Mouse (Mus musculus) CH12.LX (cell line): ENCODE measurements around the gene Tead2. TPM values are rescaled to one million over a fixed set of nuclear protein-coding genes. Genes with fewer than 3 reads are reported as not detected.

Experiments used
- DNase-seq: peaks from one replicate; pipeline ENCODE4 v3.0.0-alpha.2; 2013; ENCODE audit errors: extremely low read depth
- H3K27ac ChIP-seq: 2 replicates; pipeline ENCODE4 v1.5.1; 2012; ENCODE audit warnings: low read depth, mild to moderate bottlenecking, control low read depth, moderate library complexity; ENCODE audit not compliant: insufficient read depth
- H3K27me3 ChIP-seq: replicated peaks from 2 replicates; pipeline ENCODE3; 2012; ENCODE audit warnings: inconsistent platforms
- H3K36me3 ChIP-seq, 2 experiments: replicated peaks in 1 of 2; 2 replicates each; pipeline versions ENCODE3 to v1.6.1; 2012; ENCODE audit warnings: inconsistent platforms in 1 of 2, low read length in 1 of 2, mild to moderate bottlenecking in 1 of 2, mixed read lengths in 1 of 2, moderate library complexity in 1 of 2; ENCODE audit not compliant: control insufficient read depth in 1 of 2, insufficient read depth in 1 of 2
- H3K4me1 ChIP-seq, 2 experiments: 2 replicates each; pipeline ENCODE4 v1.6.1; 2012; ENCODE audit warnings: inconsistent platforms in 1 of 2, moderate library complexity in 1 of 2; ENCODE audit not compliant: insufficient read depth in 2 of 2, control insufficient read depth in 1 of 2
- H3K4me2 ChIP-seq: 2 replicates; pipeline ENCODE4 v1.6.1; 2012; ENCODE audit warnings: low read depth, mild to moderate bottlenecking, control low read depth; ENCODE audit not compliant: poor library complexity, insufficient read depth, severe bottlenecking
- H3K4me3 ChIP-seq, 3 experiments: fragments of 150-350 bp in 1 of 3; sonication (generic) in 1 of 3; replicated peaks in 1 of 3; 2 replicates each; pipeline versions ENCODE3 to v1.5.1; 2011 to 2012; ENCODE audit warnings: low read depth in 2 of 3, low read length in 2 of 3, mild to moderate bottlenecking in 2 of 3, moderate library complexity in 2 of 3, control low read depth in 1 of 3, improper control_type of control experiment in 1 of 3, inconsistent platforms in 1 of 3, mixed read lengths in 1 of 3; ENCODE audit not compliant: poor library complexity in 1 of 3
- H3K79me2 ChIP-seq: replicated peaks from 2 replicates; pipeline ENCODE4 v1.6.1; 2012; ENCODE audit warnings: mild to moderate bottlenecking, moderate library complexity; ENCODE audit not compliant: control insufficient read depth, poor library complexity, insufficient read depth, severe bottlenecking; ENCODE audit errors: extremely low read depth
- H3K9ac ChIP-seq: 2 replicates; pipeline ENCODE4 v1.6.1; 2012; ENCODE audit warnings: low read depth, mild to moderate bottlenecking, control low read depth, moderate library complexity; ENCODE audit not compliant: insufficient read depth
- H3K9me3 ChIP-seq: replicated peaks from 2 replicates; pipeline ENCODE3; 2012; ENCODE audit warnings: low read length, inconsistent platforms, mixed read lengths
- CHD1 ChIP-seq: IDR thresholded peaks from 2 replicates; pipeline ENCODE4 v1.6.1; 2012; ENCODE audit warnings: low read depth, low read length, improper control_type of control experiment, inconsistent platforms
- E2F4 ChIP-seq: IDR thresholded peaks from 2 replicates; pipeline ENCODE4 v1.6.1; 2011; ENCODE audit warnings: low read depth, low read length, improper control_type of control experiment; ENCODE audit not compliant: insufficient replicate concordance
- ELF1 ChIP-seq: IDR thresholded peaks from 2 replicates; pipeline ENCODE4 v1.6.1; 2014; ENCODE audit warnings: low read depth, mild to moderate bottlenecking, inconsistent platforms, low read length, improper control_type of control experiment
- GABPA ChIP-seq: IDR thresholded peaks from 2 replicates; pipeline ENCODE4 v1.6.1; 2012; ENCODE audit warnings: low read depth, low read length, improper control_type of control experiment, inconsistent platforms; ENCODE audit not compliant: insufficient replicate concordance
- HCFC1 ChIP-seq: IDR thresholded peaks from 2 replicates; pipeline ENCODE4 v1.6.1; 2012; ENCODE audit warnings: low read depth, mild to moderate bottlenecking, inconsistent platforms, low read length, improper control_type of control experiment
- JUN ChIP-seq: IDR thresholded peaks from 2 replicates; pipeline ENCODE4 v1.6.1; 2011; ENCODE audit warnings: low read depth, mild to moderate bottlenecking, low read length, improper control_type of control experiment, moderate library complexity; ENCODE audit not compliant: insufficient read depth
- JUND ChIP-seq: conservative IDR thresholded peaks from 2 replicates; pipeline ENCODE4 v1.6.1; 2011; ENCODE audit warnings: low read depth, low read length, improper control_type of control experiment
- MAFK ChIP-seq: IDR thresholded peaks from 2 replicates; pipeline ENCODE4 v1.6.1; 2011; ENCODE audit warnings: low read length, improper control_type of control experiment; ENCODE audit not compliant: insufficient replicate concordance
- MEF2A ChIP-seq: IDR thresholded peaks from 2 replicates; pipeline ENCODE4 v1.6.1; 2014; ENCODE audit warnings: low read depth, mild to moderate bottlenecking, inconsistent platforms, low read length, improper control_type of control experiment, borderline replicate concordance
- MXI1 ChIP-seq: IDR thresholded peaks from 2 replicates; pipeline ENCODE4 v1.6.1; 2011; ENCODE audit warnings: mild to moderate bottlenecking, low read depth, low read length, improper control_type of control experiment
- MYC ChIP-seq: IDR thresholded peaks from 2 replicates; pipeline ENCODE4 v1.6.1; 2011; ENCODE audit warnings: low read depth, mild to moderate bottlenecking, improper control_type of control experiment, low read length
- PAX5 ChIP-seq: IDR thresholded peaks from 2 replicates; pipeline ENCODE4 v1.6.1; 2012; ENCODE audit warnings: low read length, inconsistent platforms, mixed read lengths
- POLR2AphosphoS2 ChIP-seq: IDR thresholded peaks from 2 replicates; pipeline ENCODE4 v1.6.1; 2011; ENCODE audit warnings: low read depth, low read length, improper control_type of control experiment
- RAD21 ChIP-seq: IDR thresholded peaks from 2 replicates; pipeline ENCODE4 v1.6.1; 2011; ENCODE audit warnings: low read depth, mild to moderate bottlenecking, low read length, improper control_type of control experiment, moderate library complexity
- RCOR1 ChIP-seq: conservative IDR thresholded peaks from 2 replicates; pipeline ENCODE4 v1.6.1; 2012; ENCODE audit warnings: low read depth, mild to moderate bottlenecking, inconsistent platforms, low read length, improper control_type of control experiment
- SIN3A ChIP-seq: IDR thresholded peaks from 2 replicates; pipeline ENCODE4 v1.6.1; 2012; ENCODE audit warnings: low read length, improper control_type of control experiment, inconsistent platforms
- SMC3 ChIP-seq: IDR thresholded peaks from 2 replicates; pipeline ENCODE4 v1.6.1; 2011; ENCODE audit warnings: low read depth, low read length, improper control_type of control experiment
- UBTF ChIP-seq: IDR thresholded peaks from 2 replicates; pipeline ENCODE4 v1.6.1; 2012; ENCODE audit warnings: low read depth, mild to moderate bottlenecking, inconsistent platforms, low read length, improper control_type of control experiment, moderate library complexity
- ZMIZ1 ChIP-seq: IDR thresholded peaks from 2 replicates; pipeline ENCODE4 v1.6.1; 2012; ENCODE audit warnings: low read depth, mild to moderate bottlenecking, inconsistent platforms, low read length, improper control_type of control experiment
- dilution Hi-C: fragments of 300-500 bp; cut with MboI; formaldehyde crosslinking; loops from 2 replicates; pipeline ENCODE4 v1.14.3; 2020; ENCODE audit warnings: low sequenced_read_pairs; ENCODE audit not compliant: extremely low pct_unique_long_range_greater_than_20kb, extremely low pct_ligation_motif_present
- in situ Hi-C: fragments of 300-500 bp; cut with MboI; formaldehyde crosslinking; loops from 3 replicates; pipeline ENCODE4 v1.14.3; 2019; ENCODE audit warnings: low sequenced_read_pairs, low pct_ligation_motif_present, low pct_unique_long_range_greater_than_20kb, mixed read lengths
- polyA plus RNA-seq: library from polyadenylated mRNA; unstranded; fragments of >175 nt; gene quantifications from 2 replicates; pipeline ENCODE4 v1.2.1, GENCODE M21; 2012; ENCODE audit warnings: low read depth; ENCODE audit not compliant: insufficient read length
- total RNA-seq, 2 experiments: library from RNA; depleted of rRNA; stranded (reverse); fragments of 300-350 nt in 1 of 2; fragments of >200 nt in 1 of 2; gene quantifications; 2 replicates each; pipeline ENCODE4 v1.2.3; 2012 to 2014

Gene Tead2
- total and polyA plus RNA-seq, 3 experiments, result 0.31 to 2.5 (median 0.38) TPM

GRCm38 (mm10) chr7:45180896-45181477 is 34.6 kb upstream of the Tead2 start, which contains the start of gene Pth2:
Gene Pth2, plus strand, starts transcription at chr7:45180995.
- Histone ChIP-seq H3K27me3 (peaks cover 95% of the 10 kb centered on the region), H3K36me3 (no peaks in the 10 kb centered on the region), H3K27ac (no peak within 1 kb of the TSS), H3K4me3 (no peak within 1 kb of the TSS), H3K79me2 (no peaks in the 10 kb centered on the region), H3K9me3 (peaks cover 2% of the 10 kb centered on the region), H3K4me2 (0 out of 2 replicates have a peak within 1 kb of the TSS, but pooled peaks have one; percentile 56), H3K4me1 (peaks cover 0 to 9% of the 10 kb centered on the region in 2 experiments; a peak in 2 of 4 replicates), H3K9ac (no peak within 1 kb of the TSS)
- in situ Hi-C loops (no loop called here), dilution Hi-C loops (no loop called here)
- TF ChIP-seq MEF2A, result no peak
- TF ChIP-seq PAX5, result no peak
- TF ChIP-seq MYC, result no peak
- TF ChIP-seq POLR2AphosphoS2, result no peak
- TF ChIP-seq E2F4, result no peak
- TF ChIP-seq HCFC1, result no peak
- TF ChIP-seq GABPA, result no peak
- no peak for TF ChIP-seq MAFK
- no peak for DNase-seq

DNA sequence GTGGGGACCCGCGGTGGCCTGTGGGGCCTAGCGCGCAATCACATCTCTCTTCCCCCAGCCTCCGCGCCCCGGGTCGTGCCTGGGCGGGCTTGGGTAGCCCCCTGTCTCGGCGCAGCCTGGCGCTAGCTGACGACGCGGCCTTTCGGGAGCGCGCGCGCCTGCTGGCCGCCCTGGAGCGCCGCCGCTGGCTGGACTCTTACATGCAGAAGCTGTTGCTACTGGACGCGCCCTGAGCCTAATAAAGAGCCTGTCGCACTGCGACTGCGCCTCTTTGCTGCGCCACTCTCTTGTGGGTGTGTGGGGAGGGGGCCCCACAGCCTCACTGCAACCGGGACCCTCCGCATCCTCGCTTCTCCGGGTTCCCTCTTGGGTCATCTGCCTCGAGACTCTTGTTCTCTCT is 34.0 kb upstream of the Tead2 start:
- Histone ChIP-seq H3K4me2 (no peak overlapping the region), H3K27me3 (peaks cover 96% of the 10 kb centered on the region)
- dilution Hi-C loops, result no loop called here
- TF ChIP-seq CHD1 (no peak), ZMIZ1 (no peak), SMC3 (no peak), RAD21 (no peak), RCOR1 (no peak), UBTF (no peak), SIN3A (no peak), JUND (no peak), ELF1 (no peak), MXI1 (no peak), MYC (no peak), JUN (no peak)
- TF ChIP-seq, all 38 proteins: peak for 0
- H3K36me3 ChIP-seq, result no peaks in the 10 kb centered on the region
- peaks cover 0 to 10% of the 10 kb centered on the region in 2 experiments; a peak in 2 of 4 replicates for H3K4me1 ChIP-seq
- no peak overlapping the region for H3K9ac ChIP-seq
- H3K79me2 ChIP-seq, result no peaks in the 10 kb centered on the region
- no peak for DNase-seq
- in situ Hi-C loops, result no loop called here
- no peak overlapping the region for H3K4me3 ChIP-seq
- H3K27ac ChIP-seq, result no peak overlapping the region
- H3K9me3 ChIP-seq, result peaks cover 2% of the 10 kb centered on the region
